Comparison of ENCODE assay signal across 1 mouse cellular context in genomic region chr3:89136365-89136764, GRCm38 (mm10).
TF ChIP-seq lines count a peak whose summit lies in the region.

No protein-coding gene starts in this region.

TF ChIP-seq in ES-E14, 5 proteins besides CTCF, POLR2A, EP300 and RAD21:
- TF ChIP-seq HCFC1 (IDR thresholded peaks at IDR 0.05; ENCODE audit: borderline replicate concordance, insufficient read depth, low read length) (no peak), MAFK (IDR thresholded peaks at IDR 0.05; ENCODE audit: insufficient read depth, low read depth, low read length) (no peak), CHD2 (IDR thresholded peaks at IDR 0.05; ENCODE audit: low read depth, low read length) (no peak), ZNF384 (IDR thresholded peaks at IDR 0.05; ENCODE audit: low read depth, low read length) (no peak), ZC3H11A (IDR thresholded peaks at IDR 0.05; ENCODE audit: borderline replicate concordance, low read depth, low read length) (no peak)
